Mouse (Mus musculus) MEL (cell line): Measurements from ENCODE around the gene Mrrf. TPM values are rescaled to one million over a fixed set of nuclear protein-coding genes. Genes with fewer than 3 reads are reported as not detected.

ENCODE experiments used
- DNase-seq: peaks from one replicate; pipeline ENCODE4 v3.0.0; 2011; ENCODE audit warnings: low read depth, low spot score
- H3K27ac ChIP-seq: 2 replicates; pipeline ENCODE4 v1.5.1; 2012; ENCODE audit warnings: low read depth, mild to moderate bottlenecking, control low read depth, low read length, moderate library complexity; ENCODE audit not compliant: control insufficient read depth
- H3K27me3 ChIP-seq, 2 experiments: fragments of 150-350 bp in 1 of 2; sonication (generic) in 1 of 2; 2 replicates each; pipeline ENCODE4 v1.6.1; 2012; ENCODE audit warnings: low read length in 2 of 2, mild to moderate bottlenecking in 2 of 2, improper control_type of control experiment in 1 of 2, moderate library complexity in 1 of 2; ENCODE audit not compliant: insufficient read depth in 2 of 2, control insufficient read depth in 1 of 2
- H3K36me3 ChIP-seq, 2 experiments: 2 replicates each; pipeline ENCODE4 v1.6.1; 2012 to 2014; ENCODE audit warnings: low read length in 2 of 2, improper control_type of control experiment in 1 of 2, inconsistent platforms in 1 of 2, mild to moderate bottlenecking in 1 of 2; ENCODE audit not compliant: insufficient read depth in 2 of 2, control insufficient read depth in 1 of 2
- H3K4me1 ChIP-seq, 2 experiments: fragments of 150-350 bp in 1 of 2; sonication (generic) in 1 of 2; 2 replicates each; pipeline ENCODE4 v1.6.1; 2012; ENCODE audit warnings: low read length in 2 of 2, improper control_type of control experiment in 1 of 2, mild to moderate bottlenecking in 1 of 2; ENCODE audit not compliant: insufficient read depth in 2 of 2, control insufficient read depth in 1 of 2
- H3K4me3 ChIP-seq, 2 experiments: fragments of 150-350 bp in 1 of 2; sonication (generic) in 1 of 2; 2 replicates each; pipeline ENCODE4 v1.5.1; 2012; ENCODE audit warnings: low read depth in 2 of 2, low read length in 2 of 2, mild to moderate bottlenecking in 2 of 2, moderate library complexity in 2 of 2, control low read depth in 1 of 2, improper control_type of control experiment in 1 of 2; ENCODE audit not compliant: control insufficient read depth in 1 of 2, insufficient read depth in 1 of 2
- H3K79me2 ChIP-seq: 2 replicates; pipeline ENCODE4 v1.6.1; 2012; ENCODE audit warnings: mild to moderate bottlenecking, low read length, moderate library complexity; ENCODE audit not compliant: control insufficient read depth, poor library complexity, insufficient read depth
- H3K9ac ChIP-seq: 2 replicates; pipeline ENCODE4 v1.6.1; 2012; ENCODE audit warnings: low read depth, mild to moderate bottlenecking, control low read depth, low read length, moderate library complexity; ENCODE audit not compliant: control insufficient read depth, poor library complexity, severe bottlenecking
- H3K9me3 ChIP-seq: fragments of 150-350 bp; sonication (generic); replicated peaks from 2 replicates; pipeline ENCODE4 v1.6.1; 2012; ENCODE audit warnings: mild to moderate bottlenecking, low read length, improper control_type of control experiment, moderate library complexity; ENCODE audit not compliant: insufficient read depth
- BHLHE40 ChIP-seq: IDR thresholded peaks from 2 replicates; pipeline ENCODE4 v1.6.1; 2012; ENCODE audit warnings: low read depth, mild to moderate bottlenecking, inconsistent platforms, low read length, improper control_type of control experiment, borderline replicate concordance
- CHD1 ChIP-seq: IDR thresholded peaks from 2 replicates; pipeline ENCODE4 v1.6.1; 2012; ENCODE audit warnings: low read depth, mild to moderate bottlenecking, inconsistent platforms, low read length, improper control_type of control experiment
- CHD2 ChIP-seq: IDR thresholded peaks from 2 replicates; pipeline ENCODE4 v1.6.1; 2011; ENCODE audit warnings: low read length, improper control_type of control experiment
- E2F4 ChIP-seq: IDR thresholded peaks from 2 replicates; pipeline ENCODE4 v1.6.1; 2011; ENCODE audit warnings: low read depth, low read length, improper control_type of control experiment, borderline replicate concordance
- ELF1 ChIP-seq: IDR thresholded peaks from 2 replicates; pipeline ENCODE4 v1.6.1; 2014; ENCODE audit warnings: low read depth, mild to moderate bottlenecking, inconsistent platforms, low read length, improper control_type of control experiment, moderate library complexity
- EP300 ChIP-seq, 2 experiments: IDR thresholded peaks; 2 replicates each; pipeline ENCODE4 v1.6.1; 2011; ENCODE audit warnings: improper control_type of control experiment in 2 of 2, low read length in 2 of 2, low read depth in 1 of 2, mild to moderate bottlenecking in 1 of 2
- ETS1 ChIP-seq: IDR thresholded peaks from 2 replicates; pipeline ENCODE4 v1.6.1; 2012; ENCODE audit warnings: low read depth, mild to moderate bottlenecking, inconsistent platforms, low read length, improper control_type of control experiment, moderate library complexity
- GABPA ChIP-seq: IDR thresholded peaks from 2 replicates; pipeline ENCODE4 v1.6.1; 2012; ENCODE audit warnings: low read depth, mild to moderate bottlenecking, inconsistent platforms, low read length, improper control_type of control experiment, moderate library complexity
- GATA1 ChIP-seq: IDR thresholded peaks from 2 replicates; pipeline ENCODE4 v1.6.1; 2011; ENCODE audit warnings: low read depth, low read length, improper control_type of control experiment
- HCFC1 ChIP-seq: IDR thresholded peaks from 2 replicates; pipeline ENCODE4 v1.6.1; 2012; ENCODE audit warnings: low read depth, mild to moderate bottlenecking, inconsistent platforms, low read length, improper control_type of control experiment, moderate library complexity
- KAT2A ChIP-seq: conservative IDR thresholded peaks from 2 replicates; pipeline ENCODE4 v1.6.1; 2012; ENCODE audit warnings: low read depth, low read length, improper control_type of control experiment, inconsistent platforms
- MAFK ChIP-seq: IDR thresholded peaks from 2 replicates; pipeline ENCODE4 v1.6.1; 2011; ENCODE audit warnings: low read depth, mild to moderate bottlenecking, low read length, improper control_type of control experiment, borderline replicate concordance
- MXI1 ChIP-seq: IDR thresholded peaks from 2 replicates; pipeline ENCODE4 v1.6.1; 2011; ENCODE audit warnings: mild to moderate bottlenecking, low read depth, low read length, improper control_type of control experiment
- MYC ChIP-seq: IDR thresholded peaks from 2 replicates; pipeline ENCODE4 v1.6.1; 2011; ENCODE audit warnings: low read depth, mild to moderate bottlenecking, low read length, improper control_type of control experiment, moderate library complexity
- NRF1 ChIP-seq: IDR thresholded peaks from 2 replicates; pipeline ENCODE4 v1.6.1; 2014; ENCODE audit warnings: low read depth, mild to moderate bottlenecking, inconsistent platforms, low read length, improper control_type of control experiment, moderate library complexity; ENCODE audit not compliant: poor library complexity, insufficient read depth, severe bottlenecking
- POLR2AphosphoS5 ChIP-seq: IDR thresholded peaks from 2 replicates; pipeline ENCODE4 v1.6.1; 2012; ENCODE audit warnings: low read depth, borderline replicate concordance, mild to moderate bottlenecking, inconsistent platforms, low read length, moderate library complexity, mixed read lengths
- RAD21 ChIP-seq: IDR thresholded peaks from 2 replicates; pipeline ENCODE4 v1.6.1; 2011; ENCODE audit warnings: mild to moderate bottlenecking, low read depth, low read length, improper control_type of control experiment
- RCOR1 ChIP-seq: IDR thresholded peaks from 2 replicates; pipeline ENCODE4 v1.6.1; 2012; ENCODE audit warnings: low read depth, mild to moderate bottlenecking, inconsistent platforms, low read length, improper control_type of control experiment
- SIN3A ChIP-seq: IDR thresholded peaks from 2 replicates; pipeline ENCODE4 v1.6.1; 2012; ENCODE audit warnings: low read length, improper control_type of control experiment, inconsistent platforms
- SMC3 ChIP-seq: IDR thresholded peaks from 2 replicates; pipeline ENCODE4 v1.6.1; 2011; ENCODE audit warnings: low read depth, low read length, improper control_type of control experiment
- TAL1 ChIP-seq: IDR thresholded peaks from 2 replicates; pipeline ENCODE4 v1.6.1; 2012; ENCODE audit warnings: mild to moderate bottlenecking, inconsistent platforms, low read length, moderate library complexity, mixed read lengths
- TBP ChIP-seq: IDR thresholded peaks from 2 replicates; pipeline ENCODE4 v1.8.0; 2011; ENCODE audit warnings: low read depth, low read length, improper control_type of control experiment
- TCF12 ChIP-seq: IDR thresholded peaks from 2 replicates; pipeline ENCODE4 v1.6.1; 2014; ENCODE audit warnings: low read depth, mild to moderate bottlenecking, inconsistent platforms, low read length, improper control_type of control experiment, moderate library complexity
- USF1 ChIP-seq: IDR thresholded peaks from 2 replicates; pipeline ENCODE4 v1.6.1; 2014; ENCODE audit warnings: low read depth, mild to moderate bottlenecking, inconsistent platforms, low read length, improper control_type of control experiment, moderate library complexity
- ZC3H11A ChIP-seq: IDR thresholded peaks from 2 replicates; pipeline ENCODE4 v1.6.1; 2012; ENCODE audit warnings: low read depth, mild to moderate bottlenecking, inconsistent platforms, low read length, improper control_type of control experiment
- ZKSCAN1 ChIP-seq: IDR thresholded peaks from 2 replicates; pipeline ENCODE4 v1.6.1; 2012; ENCODE audit warnings: low read depth, mild to moderate bottlenecking, inconsistent platforms, low read length, improper control_type of control experiment, moderate library complexity
- ZMIZ1 ChIP-seq: IDR thresholded peaks from 2 replicates; pipeline ENCODE4 v1.6.1; 2012; ENCODE audit warnings: low read depth, mild to moderate bottlenecking, inconsistent platforms, low read length, improper control_type of control experiment, moderate library complexity
- ZNF384 ChIP-seq: IDR thresholded peaks from 2 replicates; pipeline ENCODE4 v1.6.1; 2012; ENCODE audit warnings: low read depth, mild to moderate bottlenecking, inconsistent platforms, low read length, improper control_type of control experiment
- polyA plus RNA-seq, 2 experiments: library from polyadenylated mRNA; stranded (reverse) in 1 of 2; unstranded in 1 of 2; fragments of >175 nt in 1 of 2; fragments of >200 nt in 1 of 2; gene quantifications; 2 replicates each; pipeline versions ENCODE4 v1.2.1 to v1.2.4; 2012; ENCODE audit warnings: low replicate concordance in 2 of 2, low read depth in 1 of 2; ENCODE audit not compliant: insufficient read length in 2 of 2, insufficient read depth in 1 of 2, missing spikeins in 1 of 2
- total RNA-seq: library from RNA; depleted of rRNA; stranded (reverse); fragments of 300-350 nt; gene quantifications from 2 replicates; pipeline ENCODE4 v1.2.3, GENCODE M21; 2012

Gene Mrrf
- total and polyA plus RNA-seq, 3 experiments, result 28.0 to 31.2 TPM; not detected in 1

- Histone ChIP-seq H3K4me3 (no peak overlapping the region), H3K27ac (no peak overlapping the region), H3K27me3 (no peaks in the 10 kb centered on the region), H3K79me2 (no peaks in the 10 kb centered on the region; the same call in 1 of the 2 replicates), H3K36me3 (peaks cover 0 to 14% of the 10 kb centered on the region in 2 experiments; a peak in 2 of 4 replicates), H3K9me3 (no peaks in the 10 kb centered on the region), H3K9ac (no peak overlapping the region), H3K4me1 (peaks cover 5 to 22% of the 10 kb centered on the region in 2 experiments)
- no peak for DNase-seq
- TF ChIP-seq GABPA (no peak), TBP (no peak), MAFK (no peak), ELF1 (no peak), CHD1 (no peak), NRF1 (no peak), USF1 (no peak), MYC (no peak), RCOR1 (no peak), MXI1 (no peak), EP300 (IDR thresholded peaks at IDR 0.05; ENCODE audit: low read depth in 1 of 2, low read length in 2 of 2) (no peak), TAL1 (no peak), ETS1 (no peak)
Measured at GRCm38 (mm10) chr2:36197021-36197420, 60.8 kb downstream of the Mrrf start.

- peak; percentile 90 for DNase-seq
- Histone ChIP-seq H3K27me3 (no peaks in the 10 kb centered on the region), H3K4me3 (peak overlapping the region; percentile 32 to 47), H3K9me3 (no peaks in the 10 kb centered on the region), H3K27ac (peak overlapping the region; percentile 76), H3K79me2 (no peaks in the 10 kb centered on the region; the same call in 1 of the 2 replicates), H3K36me3 (peaks cover 0 to 14% of the 10 kb centered on the region in 2 experiments; a peak in 2 of 4 replicates), H3K4me1 (peaks cover 5 to 31% of the 10 kb centered on the region in 2 experiments), H3K9ac (peak overlapping the region; percentile 60)
- TF ChIP-seq CHD1, result no peak
- no peak for TF ChIP-seq ZNF384
- peak; percentile 23; the same call in 1 of the 2 replicates for TF ChIP-seq HCFC1
- peak; percentile 84 for TF ChIP-seq SIN3A
- TF ChIP-seq MAFK, result no peak
- no peak for TF ChIP-seq ZC3H11A
- TF ChIP-seq GATA1, result peak; percentile 88
- peak; percentile 76 for TF ChIP-seq MXI1
- TF ChIP-seq GABPA, result no peak
- peak; percentile 86 for TF ChIP-seq TCF12
- no peak for TF ChIP-seq BHLHE40
- 0 out of 2 replicates have a peak, but pooled peaks have one; percentile 45 for TF ChIP-seq MYC
- peak; percentile 89 for TF ChIP-seq TAL1
- TF ChIP-seq ZMIZ1, result no peak
- no peak for TF ChIP-seq KAT2A
- no peak for TF ChIP-seq NRF1
- TF ChIP-seq POLR2AphosphoS5, result no peak
- TF ChIP-seq CHD2, result no peak
- TF ChIP-seq E2F4, result no peak
- no peak; the same call in 1 of the 2 replicates for TF ChIP-seq SMC3
- TF ChIP-seq RAD21, result no peak
- TF ChIP-seq USF1, result no peak; the same call in 1 of the 2 replicates
- TF ChIP-seq ETS1, result peak; percentile 90
- no peak for TF ChIP-seq ZKSCAN1
Measured at GRCm38 (mm10) chr2:36197919-36198881, 62.0 kb downstream of the Mrrf start.
